Mouse (Mus musculus) heart, embryonic 12.5 days (tissue): ENCODE data around the gene Mllt10. TPM values are rescaled to one million over a fixed set of nuclear protein-coding genes. Genes with fewer than 3 reads are reported as not detected.
A peak's percentile ranks its signal among the peaks of the same experiment; 100 is the strongest.

Experiments
- ATAC-seq: fragments of 200-750 bp; cut with Nextera tagmentation; 2 replicates; pipeline ENCODE4 v1.8.0; 2017; ENCODE audit warnings: moderate TSS enrichment, moderate library complexity; ENCODE audit not compliant: insufficient number of reproducible peaks, low FRiP score
- H3K27ac ChIP-seq: fragments of 300-500 bp; sonication (generic); 2 replicates; pipeline ENCODE4 v1.5.1; 2016; ENCODE audit warnings: mild to moderate bottlenecking, moderate library complexity; ENCODE audit not compliant: poor library complexity, severe bottlenecking
- H3K27me3 ChIP-seq: fragments of 300-500 bp; sonication (generic); replicated peaks from 2 replicates; pipeline ENCODE4 v1.6.1; 2016; ENCODE audit warnings: mild to moderate bottlenecking, moderate library complexity
- H3K36me3 ChIP-seq: fragments of 300-500 bp; sonication (generic); 2 replicates; pipeline ENCODE4 v1.6.1; 2016; ENCODE audit warnings: mild to moderate bottlenecking, moderate library complexity
- H3K4me1 ChIP-seq: fragments of 300-500 bp; sonication (generic); replicated peaks from 2 replicates; pipeline ENCODE4 v1.6.1; 2016; ENCODE audit warnings: mild to moderate bottlenecking
- H3K4me2 ChIP-seq: fragments of 300-500 bp; sonication (generic); 2 replicates; pipeline ENCODE4 v1.6.1; 2016; ENCODE audit warnings: mild to moderate bottlenecking, moderate library complexity
- H3K4me3 ChIP-seq: fragments of 300-500 bp; sonication (generic); 2 replicates; pipeline ENCODE4 v1.5.1; 2016; ENCODE audit warnings: mild to moderate bottlenecking
- H3K9ac ChIP-seq: fragments of 300-500 bp; sonication (generic); 2 replicates; pipeline ENCODE4 v1.6.1; 2016; ENCODE audit warnings: mild to moderate bottlenecking, moderate library complexity
- H3K9me3 ChIP-seq: fragments of 300-500 bp; sonication (generic); replicated peaks from 2 replicates; pipeline ENCODE4 v1.6.1; 2016; ENCODE audit warnings: mild to moderate bottlenecking, moderate library complexity
- WGBS: fragments of 180-500 bp; shearing (Covaris S2); methylation state at CpG from one replicate; pipeline ENCODE4 v1.1.7; 2016; 5-methylcytosine and 5-hydroxymethylcytosine counted together
- polyA plus RNA-seq: library from polyadenylated mRNA; unstranded; fragments of >200 nt; fragmentation: Nextera tagmentation; extraction: Ambion mirVana; gene quantifications from 2 replicates; pipeline ENCODE4 v1.2.1, GENCODE M21; 2016

Gene Mllt10
- polyA plus RNA-seq, 1 experiment from 2014 or later: 37.1 TPM

GRCm38 (mm10) chr2:18053951-18054530 lies 996 bp upstream of the Mllt10 start:
- no peak overlapping the region for H3K4me3 ChIP-seq
- ATAC-seq: no peak
- H3K36me3 ChIP-seq: no peaks in the 10 kb centered on the region
- peak overlapping the region; percentile 46 for H3K4me2 ChIP-seq
- no peak overlapping the region for H3K9ac ChIP-seq
- H3K9me3 ChIP-seq: no peaks in the 10 kb centered on the region
- peaks cover 26% of the 10 kb centered on the region for H3K4me1 ChIP-seq
- no peaks in the 10 kb centered on the region for H3K27me3 ChIP-seq
- 14% methylated on average over 2 of the region's 2 CpGs for WGBS
- 0 out of 2 replicates have a peak overlapping the region, but pooled peaks have one; percentile 29 for H3K27ac ChIP-seq

GRCm38 (mm10) chr2:18055929-18056785 lies 1.1 kb downstream of the Mllt10 start:
- Histone ChIP-seq H3K4me3 (peak overlapping the region; percentile 61), H3K27ac (peak overlapping the region; percentile 100), H3K4me2 (peak overlapping the region; percentile 99), H3K27me3 (no peaks in the 10 kb centered on the region), H3K36me3 (no peaks in the 10 kb centered on the region), H3K4me1 (peaks cover 19% of the 10 kb centered on the region), H3K9ac (peak overlapping the region; percentile 99), H3K9me3 (no peaks in the 10 kb centered on the region)
- WGBS: under 1% methylated on average over 42 of the region's 66 CpGs
- peak; percentile 95 for ATAC-seq

- no peaks in the 10 kb centered on the region for H3K36me3 ChIP-seq
- no peaks in the 10 kb centered on the region for H3K27me3 ChIP-seq
- WGBS: under 1% methylated on average over 39 of the region's 50 CpGs
- H3K4me3 ChIP-seq: peak overlapping the region; percentile 61
- ATAC-seq: peak; percentile 97
- no peaks in the 10 kb centered on the region for H3K9me3 ChIP-seq
- peak overlapping the region; percentile 99 for H3K9ac ChIP-seq
- H3K27ac ChIP-seq: peak overlapping the region; percentile 100
- H3K4me1 ChIP-seq: peaks cover 14% of the 10 kb centered on the region
- H3K4me2 ChIP-seq: peak overlapping the region; percentile 99
Observed at GRCm38 (mm10) chr2:18056786-18057255, 1.8 kb downstream of the Mllt10 start.

GRCm38 (mm10) chr2:18057336-18058145 lies 2.5 kb downstream of the Mllt10 start:
- no peaks in the 10 kb centered on the region for H3K9me3 ChIP-seq
- ATAC-seq: no peak
- WGBS: under 1% methylated on average over 48 of the region's 48 CpGs
- H3K36me3 ChIP-seq: no peaks in the 10 kb centered on the region
- H3K9ac ChIP-seq: peak overlapping the region; percentile 99
- peaks cover 14% of the 10 kb centered on the region for H3K4me1 ChIP-seq
- no peaks in the 10 kb centered on the region for H3K27me3 ChIP-seq
- H3K4me2 ChIP-seq: peak overlapping the region; percentile 99
- H3K4me3 ChIP-seq: peak overlapping the region; percentile 61
- H3K27ac ChIP-seq: peak overlapping the region; percentile 100

GRCm38 (mm10) chr2:18058146-18058708 lies 3.2 kb downstream of the Mllt10 start:
- Histone ChIP-seq H3K36me3 (no peaks in the 10 kb centered on the region), H3K27me3 (no peaks in the 10 kb centered on the region), H3K9ac (peak overlapping the region; percentile 99), H3K9me3 (no peaks in the 10 kb centered on the region), H3K27ac (peak overlapping the region; percentile 100), H3K4me3 (peak overlapping the region; percentile 61), H3K4me2 (peak overlapping the region; percentile 99), H3K4me1 (peaks cover 14% of the 10 kb centered on the region)
- no peak for ATAC-seq
- WGBS: 19% methylated on average over 9 of the region's 9 CpGs

GRCm38 (mm10) chr2:18059063-18059462 lies 4.0 kb downstream of the Mllt10 start:
- H3K9ac ChIP-seq: no peak overlapping the region
- no peaks in the 10 kb centered on the region for H3K27me3 ChIP-seq
- H3K27ac ChIP-seq: peak overlapping the region; percentile 54; the same call in 1 of the 2 replicates
- no peak for ATAC-seq
- peak overlapping the region; percentile 26; the same call in 1 of the 2 replicates for H3K4me2 ChIP-seq
- H3K9me3 ChIP-seq: no peaks in the 10 kb centered on the region
- no peak overlapping the region for H3K4me3 ChIP-seq
- H3K4me1 ChIP-seq: peaks cover 7% of the 10 kb centered on the region
- no peaks in the 10 kb centered on the region for H3K36me3 ChIP-seq
- 21% methylated on average over 2 of the region's 2 CpGs for WGBS

GRCm38 (mm10) chr2:18059891-18060290 lies 4.9 kb downstream of the Mllt10 start:
- Histone ChIP-seq H3K4me2 (no peak overlapping the region), H3K36me3 (no peaks in the 10 kb centered on the region), H3K4me1 (peaks cover 4% of the 10 kb centered on the region), H3K27me3 (no peaks in the 10 kb centered on the region), H3K9me3 (no peaks in the 10 kb centered on the region), H3K9ac (no peak overlapping the region), H3K4me3 (no peak overlapping the region), H3K27ac (no peak overlapping the region)
- ATAC-seq: no peak
- 83% methylated on average over 1 of the region's 1 CpGs for whole genome bisulfite sequencing

GRCm38 (mm10) chr2:18060396-18060795 lies 5.4 kb downstream of the Mllt10 start:
- 94% methylated on average over 1 of the region's 1 CpGs for WGBS
- Histone ChIP-seq H3K27ac (no peak overlapping the region), H3K27me3 (no peaks in the 10 kb centered on the region), H3K4me3 (no peak overlapping the region), H3K9me3 (no peaks in the 10 kb centered on the region), H3K9ac (no peak overlapping the region), H3K36me3 (no peaks in the 10 kb centered on the region), H3K4me1 (peaks cover 4% of the 10 kb centered on the region), H3K4me2 (no peak overlapping the region)
- no peak for ATAC-seq

GRCm38 (mm10) chr2:18063763-18064251 lies 8.8 kb downstream of the Mllt10 start:
- Histone ChIP-seq H3K4me3 (peak overlapping the region; percentile 95), H3K27ac (peak overlapping the region; percentile 100), H3K4me1 (peaks cover 11% of the 10 kb centered on the region), H3K36me3 (peaks cover 12% of the 10 kb centered on the region), H3K9me3 (no peaks in the 10 kb centered on the region), H3K27me3 (no peaks in the 10 kb centered on the region), H3K4me2 (peak overlapping the region; percentile 78), H3K9ac (peak overlapping the region; percentile 100)
- peak; percentile 39 for ATAC-seq
- WGBS: 0% methylated on average over 18 of the region's 18 CpGs

GRCm38 (mm10) chr2:18064356-18064858 lies 9.4 kb downstream of the Mllt10 start:
- Histone ChIP-seq H3K4me2 (peak overlapping the region; percentile 78), H3K4me1 (peaks cover 7% of the 10 kb centered on the region), H3K9me3 (no peaks in the 10 kb centered on the region), H3K27ac (peak overlapping the region; percentile 100), H3K4me3 (peak overlapping the region; percentile 95), H3K36me3 (peaks cover 12% of the 10 kb centered on the region), H3K9ac (peak overlapping the region; percentile 100), H3K27me3 (no peaks in the 10 kb centered on the region)
- under 1% methylated on average over 42 of the region's 58 CpGs for WGBS
- ATAC-seq: peak; percentile 96
